Mouse (Mus musculus): ENCODE results near the gene Tppp.

- TF ChIP-seq CTCF (IDR thresholded peaks at IDR 0.05; ENCODE audit: low read depth, low read length) (no peak), EP300 (IDR thresholded peaks at IDR 0.05; ENCODE audit: insufficient read depth, low read depth, low read length) (no peak)
These were observed 47.0 kb downstream of the Tppp start for GRCm38 (mm10) chr13:74056194-74056593.
